Mouse (Mus musculus) testis, adult 2 months (tissue): Measurements from ENCODE around the gene Daam1. TPM values are rescaled to one million over a fixed set of nuclear protein-coding genes. Genes with fewer than 3 reads are reported as not detected.

ENCODE experiments used
- H3K27ac ChIP-seq: fragments of 200-500 bp; 2 replicates; pipeline ENCODE4 v1.5.1; 2012; ENCODE audit warnings: low read depth, low read length; ENCODE audit not compliant: control insufficient read depth, insufficient read depth
- H3K27me3 ChIP-seq: fragments of 200-500 bp; 2 replicates; pipeline ENCODE4 v1.6.1; 2012; ENCODE audit warnings: mild to moderate bottlenecking, low read length, moderate library complexity; ENCODE audit not compliant: control insufficient read depth, insufficient read depth
- H3K36me3 ChIP-seq: fragments of 200-500 bp; 2 replicates; pipeline ENCODE4 v1.6.1; 2012; ENCODE audit warnings: mild to moderate bottlenecking, low read length; ENCODE audit not compliant: control insufficient read depth, insufficient read depth
- H3K4me1 ChIP-seq: fragments of 200-500 bp; 2 replicates; pipeline ENCODE4 v1.6.1; 2012; ENCODE audit warnings: low read length; ENCODE audit not compliant: control insufficient read depth, insufficient read depth
- H3K4me3 ChIP-seq: fragments of 200-500 bp; 2 replicates; pipeline ENCODE4 v1.5.1; 2012; ENCODE audit warnings: low read depth, mild to moderate bottlenecking, low read length, moderate library complexity, mixed read lengths; ENCODE audit not compliant: control insufficient read depth
- CTCF ChIP-seq: fragments of 200-500 bp; IDR thresholded peaks from 2 replicates; pipeline ENCODE4 v1.5.1; 2012; ENCODE audit warnings: low read depth, mild to moderate bottlenecking, inconsistent platforms, low read length, moderate library complexity; ENCODE audit not compliant: control insufficient read depth, insufficient read depth, insufficient replicate concordance
- POLR2A ChIP-seq: fragments of 200-500 bp; IDR thresholded peaks from 2 replicates; pipeline ENCODE4 v1.6.1; 2012; ENCODE audit warnings: low read depth, mild to moderate bottlenecking, inconsistent platforms, low read length, moderate library complexity; ENCODE audit not compliant: control insufficient read depth
- polyA plus RNA-seq: library from polyadenylated mRNA; depleted of rRNA; stranded (reverse); fragments of >200 nt; gene quantifications from 2 replicates; pipeline ENCODE4 v1.2.3, GENCODE M21; 2012

The Daam1 gene
- polyA plus RNA-seq, 1 experiment = 6.6 TPM

DNA sequence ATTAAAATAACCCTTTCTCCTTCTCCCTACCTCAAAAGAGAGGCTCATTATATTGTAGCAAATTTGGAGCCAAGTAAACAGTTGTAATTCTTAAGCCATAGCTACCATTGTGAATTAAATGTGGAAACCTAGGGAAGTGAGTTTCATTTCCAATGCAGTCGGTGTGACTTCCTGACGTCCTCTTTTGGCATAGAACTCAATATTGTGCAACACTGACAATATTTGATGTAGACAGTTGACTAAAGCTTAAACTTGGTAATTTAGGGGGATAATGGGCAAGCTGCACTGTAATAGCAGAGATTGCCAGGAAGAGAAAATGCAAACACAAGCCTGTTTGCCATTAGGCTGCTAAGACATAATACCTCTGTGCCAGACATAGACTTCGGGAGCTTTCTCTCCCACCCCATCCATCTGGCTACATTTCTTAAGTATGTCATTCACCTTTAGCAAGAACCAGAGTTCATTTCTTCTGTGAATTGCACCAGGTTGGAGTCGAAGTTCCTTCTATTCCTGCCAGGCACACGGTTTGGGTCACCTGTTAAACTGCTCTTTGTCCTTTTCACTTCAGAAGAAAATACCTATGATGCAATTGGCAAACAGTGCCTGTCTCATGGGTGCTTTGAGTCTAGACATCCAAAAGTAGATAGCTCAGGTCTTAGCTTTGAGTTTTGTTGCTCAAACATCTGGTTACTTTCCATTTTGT lies 5.2 kb downstream of the Daam1 start:
- H3K27ac ChIP-seq = no peak overlapping the region
- TF ChIP-seq CTCF = no peak
- no peak for TF ChIP-seq POLR2A
- no peaks in the 10 kb centered on the region for H3K36me3 ChIP-seq
- H3K4me3 ChIP-seq = no peak overlapping the region
- no peaks in the 10 kb centered on the region for H3K27me3 ChIP-seq
- H3K4me1 ChIP-seq = peaks cover 17% of the 10 kb centered on the region

DNA sequence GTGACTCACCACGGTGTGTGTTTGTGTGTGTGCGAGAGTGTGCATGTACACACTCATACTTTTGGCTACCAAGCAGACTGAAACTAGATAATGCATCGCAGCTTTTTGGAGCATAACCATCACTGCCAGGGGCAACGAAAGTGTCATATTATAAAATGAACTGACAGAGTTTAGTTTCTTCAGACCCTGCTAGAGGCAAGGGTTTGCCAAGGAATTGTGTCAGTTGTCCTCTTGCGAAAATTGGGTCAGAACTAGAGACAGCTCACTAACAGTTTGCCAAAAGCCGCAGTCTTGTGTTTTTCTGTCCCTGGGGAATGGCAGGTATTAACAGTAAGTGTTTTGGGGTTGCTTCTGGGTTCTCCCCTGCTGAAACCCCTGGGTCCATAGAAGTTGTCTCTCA lies 5.9 kb downstream of the Daam1 start:
- TF ChIP-seq POLR2A (no peak), CTCF (no peak)
- Histone ChIP-seq H3K4me1 (peaks cover 11% of the 10 kb centered on the region), H3K36me3 (no peaks in the 10 kb centered on the region), H3K27ac (no peak overlapping the region), H3K27me3 (no peaks in the 10 kb centered on the region), H3K4me3 (no peak overlapping the region)

DNA sequence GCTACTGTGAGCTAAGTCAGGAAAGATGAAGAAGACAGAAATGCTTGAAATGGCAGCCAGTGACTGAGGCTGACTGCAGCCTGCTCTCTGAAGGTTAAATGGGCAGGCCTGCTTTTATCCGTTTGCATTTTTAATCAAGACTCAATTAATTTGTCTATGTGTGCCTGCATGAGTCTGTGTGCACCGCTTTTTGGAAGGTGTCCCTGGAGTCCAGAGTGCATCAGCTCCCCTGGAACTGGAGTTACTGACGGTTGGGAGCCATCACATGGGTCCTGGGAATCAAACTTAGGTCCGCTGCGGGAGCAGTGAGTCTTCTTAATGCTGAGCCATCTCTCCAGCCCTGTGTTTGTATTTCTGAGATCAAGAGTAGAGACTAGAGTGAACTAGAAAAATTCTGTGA lies 6.7 kb downstream of the Daam1 start:
- H3K27ac ChIP-seq = no peak overlapping the region
- TF ChIP-seq POLR2A (no peak), CTCF (no peak)
- no peak overlapping the region for H3K4me3 ChIP-seq
- peaks cover 3% of the 10 kb centered on the region; the same call in 1 of the 2 replicates for H3K4me1 ChIP-seq
- H3K27me3 ChIP-seq = no peaks in the 10 kb centered on the region
- no peaks in the 10 kb centered on the region for H3K36me3 ChIP-seq

DNA sequence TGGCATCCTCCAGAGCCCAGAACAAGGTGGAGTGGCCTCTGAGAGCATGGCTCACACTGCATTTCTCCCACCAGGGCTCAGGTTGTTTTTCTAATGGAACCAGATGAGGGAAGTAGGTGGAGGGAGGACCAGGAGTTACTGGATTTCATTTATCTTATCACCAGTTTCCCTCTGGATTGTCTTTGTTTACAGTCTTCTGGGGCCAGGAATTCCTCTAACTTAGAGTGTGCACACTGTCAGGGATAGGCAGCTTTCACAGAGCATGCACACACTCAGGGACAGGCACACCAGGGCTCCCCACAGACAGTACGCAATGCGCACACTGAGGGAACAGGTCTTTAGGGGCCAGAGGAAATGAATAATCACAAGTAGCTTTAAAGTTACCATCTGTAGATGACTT lies 7.4 kb downstream of the Daam1 start:
- Histone ChIP-seq H3K27ac (no peak overlapping the region), H3K4me3 (no peak overlapping the region), H3K27me3 (no peaks in the 10 kb centered on the region), H3K4me1 (peaks cover 3% of the 10 kb centered on the region; the same call in 1 of the 2 replicates), H3K36me3 (no peaks in the 10 kb centered on the region)
- TF ChIP-seq POLR2A (no peak), CTCF (no peak)

DNA sequence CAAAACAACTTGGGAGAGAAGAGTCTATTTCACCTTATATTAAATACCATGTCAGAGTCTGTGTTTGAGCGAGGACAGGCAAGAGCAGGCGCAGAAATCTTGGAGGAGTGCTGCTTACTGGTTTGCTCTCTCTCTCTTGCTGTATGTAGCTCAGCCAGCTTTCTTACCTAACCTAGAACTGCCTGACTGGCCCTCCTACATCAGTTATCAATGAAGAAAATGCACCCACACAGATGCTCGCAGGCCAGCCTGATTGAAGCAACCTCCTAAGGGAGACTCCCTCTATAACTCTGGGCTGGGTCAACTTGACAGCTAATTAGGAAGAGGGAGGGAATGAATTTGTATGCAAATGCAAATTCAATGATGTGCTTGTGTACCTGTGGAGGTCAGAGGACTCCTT lies 8.8 kb downstream of the Daam1 start:
- no peak for TF ChIP-seq CTCF
- TF ChIP-seq POLR2A = no peak
- Histone ChIP-seq H3K27ac (no peak overlapping the region), H3K27me3 (no peaks in the 10 kb centered on the region), H3K4me1 (no peaks in the 10 kb centered on the region; the same call in 1 of the 2 replicates), H3K36me3 (no peaks in the 10 kb centered on the region), H3K4me3 (no peak overlapping the region)

DNA sequence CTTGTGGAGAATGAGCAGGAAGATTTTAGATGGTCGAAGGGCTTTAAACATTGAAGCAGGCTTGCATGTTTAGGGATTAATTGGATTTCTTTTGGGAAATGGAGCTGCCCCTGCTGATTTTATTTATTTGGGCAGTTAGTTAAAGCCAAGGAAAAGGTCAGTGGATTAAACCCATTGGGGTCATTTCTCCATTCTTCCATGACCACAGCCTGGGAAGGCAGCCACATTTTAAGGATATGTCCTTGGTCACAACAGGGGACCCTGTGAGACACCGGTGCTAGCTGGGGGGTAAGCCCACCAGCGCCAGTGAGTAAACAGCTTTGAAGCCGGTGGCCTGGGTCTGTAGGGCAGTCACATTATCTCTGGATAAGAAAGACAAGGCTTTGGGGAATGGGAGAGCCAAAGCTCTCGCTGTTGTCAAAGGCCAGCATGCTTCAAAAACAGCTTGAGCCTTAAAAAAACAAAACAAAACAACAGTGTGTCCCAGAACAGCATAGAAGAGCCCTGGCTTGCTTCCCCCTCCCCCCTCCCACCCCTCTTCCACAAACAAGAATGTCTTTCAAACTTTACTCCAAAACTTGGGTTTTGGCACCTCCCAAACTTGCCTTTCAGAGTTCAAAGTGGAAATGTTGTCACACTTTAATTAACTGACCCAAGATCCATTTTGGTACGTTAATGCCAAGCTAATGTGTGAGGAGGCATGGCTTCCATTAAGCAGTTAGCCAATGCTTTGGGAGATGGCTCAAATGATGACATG lies 9.7 kb downstream of the Daam1 start:
- no peaks in the 10 kb centered on the region; the same call in 1 of the 2 replicates for H3K4me1 ChIP-seq

DNA sequence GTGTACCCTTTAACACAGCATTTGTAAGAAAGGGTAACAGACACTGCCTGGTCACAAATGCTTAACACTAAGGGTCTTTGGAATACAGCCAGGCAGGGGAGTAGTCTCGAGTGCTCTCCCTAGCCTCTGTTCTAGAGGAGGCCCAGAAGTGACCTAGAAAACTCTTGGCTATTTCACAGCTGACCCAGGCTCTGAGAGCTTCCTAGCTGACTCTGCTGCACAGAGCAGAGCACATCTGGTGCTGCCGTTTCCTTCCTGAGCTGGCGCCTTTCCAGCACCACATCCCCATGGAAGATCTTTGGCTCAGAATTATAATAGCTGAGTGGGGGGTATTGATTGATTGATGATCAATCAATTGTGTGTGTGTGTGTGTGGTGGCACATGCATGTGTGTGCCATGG lies 11.1 kb downstream of the Daam1 start:
- Histone ChIP-seq H3K36me3 (no peaks in the 10 kb centered on the region), H3K27ac (no peak overlapping the region), H3K4me1 (no peaks in the 10 kb centered on the region; the same call in 1 of the 2 replicates), H3K4me3 (no peak overlapping the region), H3K27me3 (no peaks in the 10 kb centered on the region)
- TF ChIP-seq POLR2A = no peak
- TF ChIP-seq CTCF = no peak

More for the DNA sequence above, 9.7 kb downstream of the Daam1 start:
- Histone ChIP-seq H3K27me3 (no peaks in the 10 kb centered on the region), H3K27ac (no peak overlapping the region), H3K36me3 (no peaks in the 10 kb centered on the region), H3K4me3 (no peak overlapping the region)
- TF ChIP-seq POLR2A (no peak), CTCF (no peak)
